Mouse (Mus musculus) brain, embryonic 14.5 days (tissue): Measurements from ENCODE around the gene Sec24c.

Experiments used
- CTCF ChIP-seq: fragments of 200-500 bp; IDR thresholded peaks from 2 replicates; pipeline ENCODE4 v1.5.1; 2012; ENCODE audit warnings: inconsistent platforms, mild to moderate bottlenecking, moderate library complexity, borderline replicate concordance; ENCODE audit not compliant: insufficient read depth, insufficient read length; ENCODE audit errors: extremely low read depth
- POLR2A ChIP-seq: fragments of 200-500 bp; IDR thresholded peaks from 2 replicates; pipeline ENCODE4 v1.6.1; 2012; ENCODE audit warnings: mild to moderate bottlenecking, inconsistent platforms, borderline replicate concordance; ENCODE audit not compliant: poor library complexity, insufficient read depth, insufficient read length, severe bottlenecking; ENCODE audit errors: extremely low read depth

DNA sequence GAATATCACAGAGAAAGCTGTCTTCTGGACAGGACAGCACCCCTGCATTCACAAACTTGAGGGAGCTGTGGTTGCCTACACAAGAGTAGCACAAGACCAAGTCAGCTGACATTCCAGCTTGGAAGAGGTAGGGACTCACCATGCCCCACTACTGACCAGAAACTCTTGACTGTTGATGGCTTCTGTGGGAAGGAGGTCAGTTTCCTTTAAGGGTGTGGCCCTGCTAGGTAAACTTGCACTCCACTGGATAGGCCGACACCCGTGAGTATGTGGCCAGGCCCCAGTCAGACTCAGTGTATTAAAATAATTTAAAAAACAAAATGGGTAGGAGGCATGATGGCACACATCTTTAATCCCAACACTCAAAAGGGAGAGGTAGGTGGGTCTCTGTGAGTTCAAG lies 38.6 kb upstream of the Sec24c start:
- no peak for TF ChIP-seq CTCF
- TF ChIP-seq POLR2A: no peak
